Mouse (Mus musculus) small intestine, adult 2 months (tissue): ENCODE data around the gene Ercc1.

ENCODE experiments used
- CTCF ChIP-seq: fragments of 200-500 bp; IDR thresholded peaks from 2 replicates; pipeline ENCODE4 v1.5.1; 2012; ENCODE audit warnings: low read depth, mild to moderate bottlenecking, control low read depth, inconsistent platforms, low read length, moderate library complexity, mixed read lengths; ENCODE audit not compliant: insufficient replicate concordance, insufficient read length; ENCODE audit errors: extremely low read depth
- POLR2A ChIP-seq: fragments of 200-500 bp; IDR thresholded peaks from 2 replicates; pipeline ENCODE4 v1.6.1; 2012; ENCODE audit warnings: low read depth, mild to moderate bottlenecking, control low read depth, inconsistent platforms, low read length, moderate library complexity

- peak; percentile 87 for TF ChIP-seq CTCF
- TF ChIP-seq POLR2A = no peak
These were observed 40.8 kb upstream of the Ercc1 start for GRCm38 (mm10) chr7:19303770-19304169.
